Mouse (Mus musculus) limb, embryonic 11.5 days (tissue): Measurements from ENCODE around the gene Dnajb6. TPM values are rescaled to one million over a fixed set of nuclear protein-coding genes. Genes with fewer than 3 reads are reported as not detected.

Experiments
- ATAC-seq: fragments of 200-750 bp; cut with Nextera tagmentation; 2 replicates; pipeline ENCODE4 v1.8.0; 2017; ENCODE audit warnings: low read depth; ENCODE audit not compliant: insufficient number of reproducible peaks, low FRiP score, low TSS enrichment
- DNase-seq: peaks from one replicate; pipeline ENCODE4 v3.0.0-alpha.2; 2015; ENCODE audit warnings: low spot score
- H3K27ac ChIP-seq: fragments of 300-500 bp; sonication (generic); replicated peaks from 2 replicates; pipeline ENCODE4 v1.5.1; 2014; ENCODE audit warnings: low read depth, mild to moderate bottlenecking, low read length
- H3K27me3 ChIP-seq: fragments of 300-500 bp; sonication (generic); 2 replicates; pipeline ENCODE4 v1.6.1; 2014; ENCODE audit warnings: mild to moderate bottlenecking, low read length, mixed read lengths; ENCODE audit not compliant: control insufficient read depth, insufficient read depth
- H3K36me3 ChIP-seq: fragments of 300-500 bp; sonication (generic); 2 replicates; pipeline ENCODE4 v1.6.1; 2014; ENCODE audit warnings: mild to moderate bottlenecking, low read length, moderate library complexity, mixed read lengths; ENCODE audit not compliant: control insufficient read depth, insufficient read depth
- H3K4me1 ChIP-seq: fragments of 300-500 bp; sonication (generic); 2 replicates; pipeline ENCODE4 v1.6.1; 2014; ENCODE audit warnings: low read length, mixed read lengths; ENCODE audit not compliant: control insufficient read depth, insufficient read depth
- H3K4me2 ChIP-seq: fragments of 300-500 bp; sonication (generic); 2 replicates; pipeline ENCODE4 v1.6.1; 2014; ENCODE audit warnings: low read depth, mild to moderate bottlenecking, moderate library complexity; ENCODE audit not compliant: severe bottlenecking
- H3K4me3 ChIP-seq: fragments of 300-500 bp; sonication (generic); 2 replicates; pipeline ENCODE4 v1.5.1; 2014; ENCODE audit warnings: low read depth, low read length
- H3K9ac ChIP-seq: fragments of 300-500 bp; sonication (generic); 2 replicates; pipeline ENCODE4 v1.6.1; 2014; ENCODE audit warnings: mild to moderate bottlenecking, low read length
- H3K9me3 ChIP-seq: fragments of 300-500 bp; sonication (generic); 2 replicates; pipeline ENCODE4 v1.6.1; 2016; ENCODE audit warnings: low read length; ENCODE audit not compliant: control insufficient read depth
- WGBS: fragments of 180-500 bp; shearing (Covaris S2); extraction: QIAGEN DNeasy Blood & Tissue Kit; methylation state at CpG from one replicate; pipeline ENCODE4 v1.1.7; 2014; 5-methylcytosine and 5-hydroxymethylcytosine counted together
- polyA plus RNA-seq: library from polyadenylated mRNA; unstranded; fragments of >200 nt; fragmentation: Nextera tagmentation; extraction: Ambion mirVana; gene quantifications from 2 replicates; pipeline ENCODE4 v1.2.1, GENCODE M21; 2014

Dnajb6 gene
- 200 and 202 TPM in 2 replicates for polyA plus RNA-seq

DNA sequence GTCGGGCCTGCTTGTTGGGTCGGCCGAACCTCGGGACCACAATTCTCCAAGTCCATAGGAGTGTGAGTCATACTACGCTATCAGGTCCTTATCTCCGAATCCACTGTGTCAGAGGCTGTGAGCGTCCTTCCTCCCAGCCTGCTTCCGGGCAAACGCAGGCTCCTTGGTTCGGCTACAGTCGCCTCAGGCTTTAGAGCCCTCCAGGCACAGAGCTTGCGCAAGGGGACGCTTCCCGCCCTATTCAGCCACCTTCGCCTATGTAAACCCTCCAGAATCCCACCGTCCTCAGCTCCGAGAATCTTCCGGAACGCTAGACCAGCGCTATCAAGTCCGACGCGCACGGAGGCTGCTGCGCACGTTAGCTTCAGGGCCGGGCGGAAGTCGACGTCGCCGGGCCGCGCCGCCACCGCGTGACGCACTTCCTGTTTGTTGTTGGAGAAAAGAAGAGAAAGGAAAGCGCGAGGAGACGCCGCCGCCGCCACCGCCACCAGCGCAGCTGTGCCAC, at the start of gene Dnajb6, which contains the start of gene Gm5129:
TSS of gene Dnajb6 (plus strand) at position 132 of the 505 bp plus-strand sequence.
TSS of gene Gm5129 (minus strand) at position 380 of the 505 bp plus-strand sequence.
- Histone ChIP-seq H3K27me3 (no peaks in the 10 kb centered on the region), H3K27ac (peak within 1 kb of the TSS; percentile 87), H3K4me1 (peaks cover 10% of the 10 kb centered on the region; the same call in 1 of the 2 replicates), H3K9ac (peak within 1 kb of the TSS; percentile 95), H3K36me3 (no peaks in the 10 kb centered on the region), H3K4me2 (peak within 1 kb of the TSS; percentile 77), H3K9me3 (no peaks in the 10 kb centered on the region), H3K4me3 (peak within 1 kb of the TSS; percentile 97)
- peak; percentile 86 for ATAC-seq
- WGBS = under 1% methylated on average over 46 of the region's 46 CpGs
- DNase-seq = peak; percentile 95

DNA sequence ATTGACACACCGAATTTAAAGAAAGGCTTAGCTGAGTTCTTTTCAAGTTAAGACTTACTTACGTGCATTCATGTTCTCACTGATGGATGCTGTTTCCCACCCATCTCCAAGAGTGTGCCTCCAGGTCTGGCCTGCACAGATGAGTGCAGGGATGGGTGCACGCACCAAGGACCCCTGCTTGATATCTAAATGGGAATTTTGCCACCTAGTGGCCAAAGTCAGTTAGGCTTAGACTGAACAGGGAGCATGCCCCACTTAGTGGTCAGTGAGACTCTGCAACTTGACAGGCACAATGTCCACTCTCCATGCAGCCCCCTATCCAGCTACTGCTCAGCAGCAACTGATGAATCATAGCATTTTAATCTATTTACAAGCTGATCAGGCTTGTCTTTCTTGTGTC, 47.8 kb upstream of the Dnajb6 start:
- Histone ChIP-seq H3K4me3 (no peak overlapping the region), H3K4me2 (no peak overlapping the region), H3K27ac (no peak overlapping the region), H3K4me1 (no peaks in the 10 kb centered on the region), H3K36me3 (no peaks in the 10 kb centered on the region), H3K9ac (no peak overlapping the region), H3K9me3 (no peaks in the 10 kb centered on the region), H3K27me3 (no peaks in the 10 kb centered on the region)
- no peak for ATAC-seq
- DNase-seq = peak; percentile 61
- WGBS = 48% methylated on average over 3 of the region's 3 CpGs

DNA sequence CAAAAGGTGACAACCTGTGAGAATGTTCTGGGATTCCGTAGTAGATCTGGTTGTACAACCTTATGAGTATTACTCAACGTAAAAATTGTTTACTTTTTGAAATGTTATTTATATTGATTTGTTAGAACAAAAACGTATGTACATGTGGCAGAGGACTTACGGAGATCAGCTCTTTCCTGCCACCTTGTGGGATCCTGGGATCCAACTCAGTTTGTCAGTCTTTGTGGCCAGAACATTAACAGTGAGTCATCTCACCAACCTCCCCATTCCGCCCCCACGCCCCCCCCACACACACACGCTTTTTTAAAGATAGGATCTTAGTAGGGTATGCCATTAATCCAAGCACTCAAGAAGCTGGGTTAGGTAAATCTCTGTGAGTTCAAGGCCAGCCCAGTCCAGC, 47.1 kb upstream of the Dnajb6 start:
- H3K4me1 ChIP-seq = no peaks in the 10 kb centered on the region
- H3K27ac ChIP-seq = no peak overlapping the region
- H3K36me3 ChIP-seq = no peaks in the 10 kb centered on the region
- ATAC-seq (no peak), DNase-seq (no peak)
- no peak overlapping the region for H3K9ac ChIP-seq
- H3K27me3 ChIP-seq = no peaks in the 10 kb centered on the region
- no peaks in the 10 kb centered on the region for H3K9me3 ChIP-seq
- 68% methylated on average over 7 of the region's 7 CpGs for WGBS
- H3K4me2 ChIP-seq = no peak overlapping the region
- H3K4me3 ChIP-seq = no peak overlapping the region

DNA sequence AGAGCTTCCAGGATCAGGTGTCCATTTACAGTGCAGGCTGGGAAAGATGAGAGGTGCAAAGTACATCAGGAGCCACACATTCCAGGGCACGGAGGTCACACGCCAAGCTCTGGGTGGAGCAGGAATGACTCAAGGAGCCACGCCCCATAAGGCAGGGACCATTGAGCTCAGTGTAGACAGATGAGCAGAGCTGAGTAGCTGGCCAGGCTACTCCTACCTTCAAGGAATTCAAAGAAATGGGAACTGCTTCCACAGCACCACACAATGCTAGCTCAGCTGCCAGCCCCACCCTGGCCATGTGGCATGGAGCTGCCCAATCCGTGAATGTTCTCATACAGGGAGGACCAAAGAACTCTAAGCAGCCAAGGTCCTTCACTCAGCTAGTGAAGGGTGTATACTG, 37.0 kb upstream of the Dnajb6 start:
- Histone ChIP-seq H3K9me3 (no peaks in the 10 kb centered on the region), H3K4me2 (no peak overlapping the region), H3K27ac (no peak overlapping the region), H3K4me3 (no peak overlapping the region), H3K9ac (no peak overlapping the region), H3K27me3 (no peaks in the 10 kb centered on the region), H3K4me1 (no peaks in the 10 kb centered on the region), H3K36me3 (no peaks in the 10 kb centered on the region)
- WGBS = 85% methylated on average over 4 of the region's 4 CpGs
- DNase-seq = no peak
- no peak for ATAC-seq

DNA sequence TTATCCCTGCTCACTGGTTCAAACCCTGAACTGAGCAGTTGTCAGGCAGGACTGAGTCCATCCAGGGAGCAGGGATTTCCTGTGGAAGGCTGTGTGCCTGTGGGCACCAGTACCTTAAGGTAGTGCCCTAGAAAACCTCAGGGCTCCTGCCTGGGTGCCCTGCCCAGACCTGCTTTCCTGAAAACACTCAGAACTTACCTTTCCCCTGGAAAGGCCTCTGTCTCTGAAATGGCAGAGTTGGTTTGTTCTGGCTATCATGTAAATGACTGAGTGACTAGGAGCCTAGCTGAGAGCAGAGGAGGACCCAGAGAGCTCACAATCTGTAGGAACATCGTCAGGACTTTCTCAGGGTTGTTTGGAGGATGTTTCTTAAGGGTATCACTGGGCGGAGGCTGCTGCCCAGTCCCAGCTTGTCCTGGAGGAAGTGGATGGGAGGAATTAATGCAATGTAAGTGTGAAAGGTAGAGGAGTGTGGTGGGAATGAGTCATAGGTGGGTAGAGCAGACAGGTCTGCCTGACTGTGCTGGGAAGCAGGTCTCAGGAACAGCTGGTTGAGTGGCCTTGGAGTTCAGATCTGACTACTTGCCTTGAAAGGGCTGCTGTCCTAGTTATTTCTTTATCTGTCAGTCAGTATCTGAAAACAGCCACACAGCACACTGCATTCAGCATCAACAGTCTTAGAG, 35.8 kb upstream of the Dnajb6 start:
- DNase-seq (no peak), ATAC-seq (no peak)
- Histone ChIP-seq H3K4me2 (no peak overlapping the region), H3K9me3 (no peaks in the 10 kb centered on the region), H3K4me3 (no peak overlapping the region), H3K27ac (no peak overlapping the region), H3K4me1 (no peaks in the 10 kb centered on the region), H3K9ac (no peak overlapping the region), H3K36me3 (no peaks in the 10 kb centered on the region), H3K27me3 (no peaks in the 10 kb centered on the region)
- WGBS = 80% methylated on average over 2 of the region's 2 CpGs

DNA sequence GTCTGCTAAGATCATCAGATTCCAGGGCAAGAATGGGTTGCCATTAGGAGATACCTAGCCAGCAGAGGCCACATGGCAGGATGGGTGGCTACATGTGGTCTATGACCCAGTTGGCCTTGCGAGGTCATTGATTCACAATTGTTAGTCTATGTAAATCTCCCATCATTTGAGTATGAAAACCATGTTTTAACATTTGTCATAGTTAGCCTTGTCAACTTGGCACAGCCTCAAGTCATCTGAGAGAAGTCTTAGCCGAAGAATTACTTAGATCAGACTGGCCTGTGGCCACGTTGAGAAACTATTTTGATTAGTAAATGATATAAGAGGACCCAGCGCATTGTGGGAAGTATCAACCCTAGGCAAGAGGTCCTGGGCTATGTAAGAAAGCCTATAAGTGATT, 28.2 kb upstream of the Dnajb6 start:
- no peaks in the 10 kb centered on the region for H3K27me3 ChIP-seq
- H3K4me1 ChIP-seq = no peaks in the 10 kb centered on the region
- H3K4me2 ChIP-seq = no peak overlapping the region
- DNase-seq = no peak
- no peaks in the 10 kb centered on the region for H3K9me3 ChIP-seq
- no peak for ATAC-seq
- 91% methylated on average over 4 of the region's 4 CpGs for WGBS
- no peak overlapping the region for H3K4me3 ChIP-seq
- H3K36me3 ChIP-seq = no peaks in the 10 kb centered on the region
- H3K9ac ChIP-seq = no peak overlapping the region
- no peak overlapping the region for H3K27ac ChIP-seq

DNA sequence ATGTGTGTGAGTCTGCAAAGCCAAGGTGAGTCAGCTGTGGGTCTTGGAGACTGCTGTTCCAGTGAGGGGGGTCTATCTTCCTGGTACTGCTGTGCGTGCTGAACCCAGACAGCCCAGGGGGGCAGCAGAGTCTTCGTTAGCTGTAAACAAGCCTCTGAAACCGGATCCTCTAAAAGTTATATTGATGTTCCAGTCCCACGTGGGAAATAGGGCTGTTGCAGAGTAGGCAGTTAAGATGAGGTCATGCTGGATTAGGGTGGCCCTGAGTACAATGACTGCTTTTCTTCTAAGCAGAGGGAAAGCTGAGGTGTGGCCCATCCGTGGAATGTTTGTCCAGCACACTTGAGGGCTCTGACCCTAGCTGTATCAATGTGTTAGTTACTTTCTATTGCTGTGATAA, 27.2 kb upstream of the Dnajb6 start:
- Histone ChIP-seq H3K4me2 (no peak overlapping the region), H3K4me3 (no peak overlapping the region), H3K9me3 (no peaks in the 10 kb centered on the region), H3K9ac (no peak overlapping the region), H3K4me1 (no peaks in the 10 kb centered on the region), H3K36me3 (no peaks in the 10 kb centered on the region), H3K27ac (no peak overlapping the region), H3K27me3 (no peaks in the 10 kb centered on the region)
- ATAC-seq (0 out of 2 replicates have a peak, but pooled peaks have one; percentile 44), DNase-seq (peak; percentile 24)
- 14% methylated on average over 5 of the region's 5 CpGs for WGBS

DNA sequence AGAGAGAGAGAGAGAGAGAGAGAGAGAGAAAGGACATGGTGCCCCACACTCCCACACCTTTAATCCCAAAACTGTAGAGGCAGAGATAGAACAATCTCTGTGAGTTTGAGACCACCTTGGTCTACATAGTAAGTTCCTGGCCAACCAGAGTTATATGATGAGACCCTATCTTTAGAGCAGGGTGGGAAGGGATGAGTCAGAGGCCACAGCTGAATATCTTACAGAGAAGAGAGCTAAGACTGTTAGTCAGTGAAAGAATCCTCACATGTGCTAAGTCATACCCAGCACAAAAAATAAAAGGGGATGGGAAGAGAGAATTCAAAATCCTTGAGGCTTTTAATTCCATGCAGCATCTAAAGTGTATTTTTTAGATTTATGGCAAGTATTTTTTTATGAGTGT, 23.9 kb upstream of the Dnajb6 start:
- H3K27ac ChIP-seq = no peak overlapping the region
- H3K36me3 ChIP-seq = no peaks in the 10 kb centered on the region
- no peaks in the 10 kb centered on the region for H3K4me1 ChIP-seq
- no peak overlapping the region for H3K4me3 ChIP-seq
- no peaks in the 10 kb centered on the region for H3K9me3 ChIP-seq
- no peak overlapping the region for H3K4me2 ChIP-seq
- no peak for ATAC-seq
- no peak overlapping the region for H3K9ac ChIP-seq
- no peaks in the 10 kb centered on the region for H3K27me3 ChIP-seq
- DNase-seq = no peak
